Mouse (Mus musculus) embryonic facial prominence, embryonic 13.5 days (tissue): Measurements from ENCODE around the gene Zfp664. TPM values are rescaled to one million over a fixed set of nuclear protein-coding genes. Genes with fewer than 3 reads are reported as not detected.

Source experiments
- ATAC-seq: fragments of 200-750 bp; cut with Nextera tagmentation; 2 replicates; pipeline ENCODE4 v1.8.0; 2017; ENCODE audit warnings: low read depth; ENCODE audit not compliant: insufficient number of reproducible peaks, insufficient read depth, low FRiP score, low TSS enrichment
- H3K27ac ChIP-seq: fragments of 300-500 bp; sonication (generic); 2 replicates; pipeline ENCODE4 v1.5.1; 2015; ENCODE audit warnings: moderate library complexity, mild to moderate bottlenecking, inconsistent platforms
- H3K27me3 ChIP-seq: fragments of 300-500 bp; sonication (generic); 2 replicates; pipeline ENCODE4 v1.6.1; 2015; ENCODE audit warnings: mild to moderate bottlenecking, inconsistent platforms
- H3K36me3 ChIP-seq: fragments of 300-500 bp; sonication (generic); 2 replicates; pipeline ENCODE4 v1.6.1; 2015; ENCODE audit warnings: mild to moderate bottlenecking, inconsistent platforms
- H3K4me1 ChIP-seq: fragments of 300-500 bp; sonication (generic); 2 replicates; pipeline ENCODE4 v1.6.1; 2015; ENCODE audit warnings: inconsistent platforms
- H3K4me2 ChIP-seq: fragments of 300-500 bp; sonication (generic); 2 replicates; pipeline ENCODE4 v1.6.1; 2015; ENCODE audit warnings: moderate library complexity, mild to moderate bottlenecking, inconsistent platforms
- H3K4me3 ChIP-seq: fragments of 300-500 bp; sonication (generic); 2 replicates; pipeline ENCODE4 v1.5.1; 2015; ENCODE audit warnings: mild to moderate bottlenecking, inconsistent platforms
- H3K9ac ChIP-seq: fragments of 300-500 bp; sonication (generic); 2 replicates; pipeline ENCODE4 v1.6.1; 2015; ENCODE audit warnings: mild to moderate bottlenecking, inconsistent platforms
- H3K9me3 ChIP-seq: fragments of 300-500 bp; sonication (generic); 2 replicates; pipeline ENCODE4 v1.6.1; 2016; ENCODE audit warnings: inconsistent platforms
- WGBS: fragments of 180-500 bp; shearing (Covaris S2); methylation state at CpG from one replicate; pipeline ENCODE4 v1.1.7; 2015; ENCODE audit warnings: mixed read lengths; 5-methylcytosine and 5-hydroxymethylcytosine counted together
- polyA plus RNA-seq: library from polyadenylated mRNA; unstranded; fragments of >200 nt; fragmentation: Nextera tagmentation; extraction: Ambion mirVana; gene quantifications from 2 replicates; pipeline ENCODE4 v1.2.1, GENCODE M21; 2015

Gene Zfp664
- polyA plus RNA-seq, 1 experiment from 2014 or later, result 113 TPM

DNA sequence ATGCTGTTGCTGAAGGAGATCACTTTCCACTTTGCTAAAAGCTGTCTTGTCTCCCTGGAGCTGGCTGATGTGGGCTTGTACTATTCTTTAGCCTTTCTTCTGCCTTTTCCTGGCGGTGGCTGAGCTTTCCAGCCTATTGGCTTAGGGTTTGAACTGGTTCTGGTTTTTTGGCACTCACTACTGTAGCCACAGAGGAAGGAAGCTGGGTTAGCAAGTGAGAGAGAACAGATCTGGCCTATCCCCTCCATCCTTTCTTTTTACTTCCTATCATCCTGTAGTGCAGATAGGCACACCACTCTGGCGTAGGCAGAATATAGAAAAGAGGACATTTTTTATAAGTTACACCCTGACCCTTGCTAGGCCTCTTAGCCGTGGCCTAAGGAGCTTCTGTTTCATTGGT lies 10.6 kb downstream of the Zfp664 start:
- no peak overlapping the region for H3K27ac ChIP-seq

DNA sequence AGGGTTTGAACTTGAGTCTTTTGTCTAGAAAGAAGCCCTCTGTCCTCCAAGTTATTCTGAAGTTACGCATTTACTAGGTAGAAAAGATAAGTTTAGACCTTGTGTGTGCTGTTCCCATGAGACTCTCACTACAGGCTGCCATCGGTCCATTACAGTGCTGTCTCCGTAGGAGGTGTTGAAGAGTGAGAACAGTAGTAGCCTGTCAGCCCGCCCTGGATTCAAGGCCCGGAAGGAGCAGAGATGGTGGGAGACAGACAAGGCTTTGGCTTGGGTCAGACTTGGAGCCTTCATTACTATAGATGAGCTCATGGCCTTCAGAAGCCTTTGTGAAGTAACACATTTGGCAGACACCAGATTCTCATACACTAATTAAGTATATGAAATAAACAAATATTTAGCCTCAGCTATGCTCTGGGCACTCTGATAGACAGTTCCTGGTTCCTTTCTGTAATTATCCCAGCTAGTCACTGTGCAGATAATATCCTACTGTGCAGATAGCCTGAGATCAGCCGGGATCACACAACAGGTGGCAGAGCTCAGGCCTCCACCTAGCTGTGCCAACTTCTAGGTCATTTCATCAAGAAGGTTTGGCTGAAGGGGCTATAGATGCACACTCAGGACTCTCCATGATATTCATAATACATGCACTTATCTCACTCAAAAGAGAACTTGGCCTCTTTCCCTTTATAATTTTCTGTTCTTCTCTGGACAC lies 11.6 kb downstream of the Zfp664 start:
- Histone ChIP-seq H3K9me3 (no peaks in the 10 kb centered on the region), H3K27ac (no peak overlapping the region), H3K27me3 (no peaks in the 10 kb centered on the region), H3K4me2 (no peak overlapping the region), H3K36me3 (peaks cover 46% of the 10 kb centered on the region), H3K4me3 (no peak overlapping the region), H3K4me1 (peaks cover 17% of the 10 kb centered on the region), H3K9ac (no peak overlapping the region)
- no peak for ATAC-seq
- WGBS, result 91% methylated on average over 6 of the region's 6 CpGs

More for the DNA sequence above, 10.6 kb downstream of the Zfp664 start:
- Histone ChIP-seq H3K9me3 (no peaks in the 10 kb centered on the region), H3K9ac (no peak overlapping the region), H3K36me3 (peaks cover 40% of the 10 kb centered on the region), H3K4me2 (no peak overlapping the region), H3K4me3 (no peak overlapping the region), H3K4me1 (peaks cover 17% of the 10 kb centered on the region), H3K27me3 (no peaks in the 10 kb centered on the region)
- WGBS, result 85% methylated on average over 3 of the region's 3 CpGs
- no peak for ATAC-seq

DNA sequence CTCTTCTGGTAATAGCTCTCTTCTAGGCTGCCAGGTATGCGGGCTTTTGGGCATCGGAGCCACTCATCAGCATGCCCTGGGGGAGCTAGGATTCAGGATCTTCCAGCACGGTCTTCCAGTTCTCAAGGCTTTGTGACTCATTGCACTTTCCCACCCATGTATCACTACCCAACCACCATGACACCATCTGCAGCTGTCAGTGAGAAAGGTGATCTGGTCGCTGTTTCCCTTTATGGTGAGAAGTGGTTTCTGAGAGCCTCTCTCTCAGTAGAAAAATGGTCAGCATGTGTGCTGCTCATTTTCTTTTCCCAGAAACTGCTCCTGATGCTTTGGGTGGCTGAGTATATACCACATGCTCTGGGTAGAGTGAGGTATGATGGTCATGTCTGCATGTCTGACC lies 16.8 kb downstream of the Zfp664 start:
- no peak for ATAC-seq
- Histone ChIP-seq H3K36me3 (peaks cover 62% of the 10 kb centered on the region), H3K4me1 (peaks cover 12% of the 10 kb centered on the region; the same call in 1 of the 2 replicates), H3K9me3 (no peaks in the 10 kb centered on the region), H3K4me3 (no peak overlapping the region), H3K27ac (no peak overlapping the region), H3K27me3 (no peaks in the 10 kb centered on the region), H3K9ac (no peak overlapping the region), H3K4me2 (no peak overlapping the region)
- 73% methylated on average over 4 of the region's 4 CpGs for WGBS

DNA sequence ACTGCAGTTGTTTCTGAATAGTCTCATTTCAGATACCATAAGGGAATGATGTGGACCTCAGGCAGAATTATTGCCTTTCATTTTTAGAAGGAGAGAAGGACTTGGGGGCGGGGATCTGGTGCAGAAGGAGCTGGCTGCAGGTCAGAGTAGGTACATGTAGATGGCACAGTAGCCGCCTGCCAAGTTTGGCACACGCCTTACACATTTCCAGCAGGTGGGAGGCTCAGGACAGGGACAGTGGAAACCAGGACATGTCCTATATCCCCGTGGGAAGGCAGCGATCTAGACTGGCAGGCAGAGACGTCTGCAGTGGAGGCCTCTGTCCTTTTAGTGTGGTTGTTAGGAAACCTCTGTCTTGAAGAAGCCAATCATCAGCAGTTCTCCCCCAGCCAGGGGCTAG lies 17.3 kb downstream of the Zfp664 start:
- WGBS, result 81% methylated on average over 6 of the region's 6 CpGs
- H3K27me3 ChIP-seq, result no peaks in the 10 kb centered on the region
- no peak overlapping the region for H3K27ac ChIP-seq
- no peak overlapping the region for H3K4me3 ChIP-seq
- H3K4me2 ChIP-seq, result no peak overlapping the region
- no peak for ATAC-seq
- no peaks in the 10 kb centered on the region for H3K9me3 ChIP-seq
- H3K9ac ChIP-seq, result no peak overlapping the region
- peaks cover 65% of the 10 kb centered on the region for H3K36me3 ChIP-seq
- H3K4me1 ChIP-seq, result peaks cover 12% of the 10 kb centered on the region; the same call in 1 of the 2 replicates

DNA sequence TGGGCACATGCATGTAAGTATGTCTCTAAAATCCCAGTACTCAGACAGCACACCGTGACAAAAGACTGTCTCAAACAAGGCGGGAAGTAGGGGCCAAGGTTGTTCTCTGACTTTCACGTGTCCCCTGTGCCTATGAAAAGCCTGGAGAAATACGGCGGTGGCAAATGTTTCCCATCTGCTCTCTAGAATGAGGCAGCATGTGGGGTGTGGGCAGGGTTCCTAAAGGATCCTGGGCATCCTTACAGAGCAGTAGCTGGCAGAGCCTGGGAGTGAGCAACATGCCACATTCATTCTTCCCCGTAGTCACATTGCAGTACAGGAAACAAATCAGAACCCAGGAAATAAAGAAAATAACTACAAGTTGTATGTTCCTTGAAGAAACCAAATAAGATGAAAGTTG lies 21.4 kb downstream of the Zfp664 start:
- H3K27me3 ChIP-seq, result no peaks in the 10 kb centered on the region
- H3K9ac ChIP-seq, result no peak overlapping the region
- no peak for ATAC-seq
- H3K9me3 ChIP-seq, result no peaks in the 10 kb centered on the region
- H3K4me2 ChIP-seq, result no peak overlapping the region
- no peaks in the 10 kb centered on the region for H3K4me1 ChIP-seq
- H3K4me3 ChIP-seq, result no peak overlapping the region
- no peak overlapping the region for H3K27ac ChIP-seq
- 71% methylated on average over 6 of the region's 6 CpGs for WGBS
- peaks cover 84% of the 10 kb centered on the region for H3K36me3 ChIP-seq

DNA sequence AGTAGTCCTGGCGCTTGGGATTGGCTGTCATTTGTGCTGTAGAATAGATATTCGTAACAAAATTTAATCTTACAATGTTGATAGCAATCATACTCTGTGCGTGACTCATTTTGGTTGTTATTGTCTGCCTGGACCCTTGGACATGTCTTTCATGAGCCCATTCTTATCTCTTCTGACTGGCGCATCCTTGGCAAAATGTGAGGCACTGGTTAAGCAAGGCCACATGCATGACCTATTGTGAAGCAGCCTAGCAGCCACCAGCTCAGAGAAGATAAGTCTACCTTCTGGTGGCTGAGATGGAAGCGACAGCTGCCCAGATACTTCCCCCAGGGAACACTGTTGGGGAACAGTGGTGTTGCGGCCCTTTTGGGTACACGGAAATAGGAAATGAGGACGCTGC lies 26.2 kb downstream of the Zfp664 start:
- no peak overlapping the region for H3K9ac ChIP-seq
- no peaks in the 10 kb centered on the region for H3K9me3 ChIP-seq
- H3K4me3 ChIP-seq, result no peak overlapping the region
- no peak overlapping the region for H3K4me2 ChIP-seq
- WGBS, result 94% methylated on average over 8 of the region's 8 CpGs
- no peak for ATAC-seq
- H3K27ac ChIP-seq, result no peak overlapping the region
- no peaks in the 10 kb centered on the region for H3K27me3 ChIP-seq
- no peaks in the 10 kb centered on the region for H3K4me1 ChIP-seq
- H3K36me3 ChIP-seq, result peaks cover 56% of the 10 kb centered on the region

GRCm38 (mm10) chr5:124891921-124892370 lies 29.5 kb downstream of the Zfp664 start:
- Histone ChIP-seq H3K36me3 (peaks cover 25% of the 10 kb centered on the region), H3K4me2 (no peak overlapping the region), H3K27me3 (no peaks in the 10 kb centered on the region), H3K4me1 (peaks cover 9% of the 10 kb centered on the region), H3K27ac (no peak overlapping the region), H3K9me3 (no peaks in the 10 kb centered on the region), H3K4me3 (no peak overlapping the region), H3K9ac (no peak overlapping the region)
- 68% methylated on average over 3 of the region's 3 CpGs for WGBS
- no peak for ATAC-seq

DNA sequence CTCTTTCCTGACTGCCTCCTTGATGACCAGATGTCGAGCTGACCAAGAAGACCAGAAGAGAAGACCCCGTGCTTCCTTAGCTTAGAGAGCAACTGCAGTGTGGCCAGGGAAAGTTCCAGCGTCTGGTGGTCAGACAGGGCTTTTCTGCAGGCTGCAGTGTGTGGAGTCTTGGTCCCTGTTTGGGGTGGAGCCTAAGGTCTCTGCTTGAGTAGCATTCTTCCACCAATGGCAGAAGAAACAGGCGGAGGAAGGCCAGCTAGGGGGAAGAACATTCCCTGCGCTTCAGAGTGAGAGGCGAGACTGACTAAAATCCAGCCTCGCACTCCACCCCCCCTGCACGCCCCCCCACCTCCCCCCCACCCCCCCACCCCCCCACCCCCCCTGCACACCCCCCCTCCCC lies 33.6 kb downstream of the Zfp664 start:
- Histone ChIP-seq H3K9ac (no peak overlapping the region), H3K27ac (no peak overlapping the region), H3K4me2 (no peak overlapping the region), H3K27me3 (no peaks in the 10 kb centered on the region), H3K9me3 (no peaks in the 10 kb centered on the region), H3K4me1 (peaks cover 24% of the 10 kb centered on the region), H3K36me3 (no peaks in the 10 kb centered on the region), H3K4me3 (no peak overlapping the region)
- WGBS, result 43% methylated on average over 8 of the region's 8 CpGs
- ATAC-seq, result no peak

GRCm38 (mm10) chr5:124899945-124900631 lies 37.6 kb downstream of the Zfp664 start:
- H3K4me2 ChIP-seq, result peak overlapping the region; percentile 58
- peak overlapping the region; percentile 26 for H3K4me3 ChIP-seq
- peak overlapping the region; percentile 76 for H3K27ac ChIP-seq
- H3K36me3 ChIP-seq, result no peaks in the 10 kb centered on the region
- 21% methylated on average over 20 of the region's 20 CpGs for WGBS
- H3K27me3 ChIP-seq, result no peaks in the 10 kb centered on the region
- H3K9ac ChIP-seq, result no peak overlapping the region
- H3K4me1 ChIP-seq, result peaks cover 24% of the 10 kb centered on the region
- H3K9me3 ChIP-seq, result no peaks in the 10 kb centered on the region
- peak; percentile 39; the same call in 1 of the 2 replicates for ATAC-seq

DNA sequence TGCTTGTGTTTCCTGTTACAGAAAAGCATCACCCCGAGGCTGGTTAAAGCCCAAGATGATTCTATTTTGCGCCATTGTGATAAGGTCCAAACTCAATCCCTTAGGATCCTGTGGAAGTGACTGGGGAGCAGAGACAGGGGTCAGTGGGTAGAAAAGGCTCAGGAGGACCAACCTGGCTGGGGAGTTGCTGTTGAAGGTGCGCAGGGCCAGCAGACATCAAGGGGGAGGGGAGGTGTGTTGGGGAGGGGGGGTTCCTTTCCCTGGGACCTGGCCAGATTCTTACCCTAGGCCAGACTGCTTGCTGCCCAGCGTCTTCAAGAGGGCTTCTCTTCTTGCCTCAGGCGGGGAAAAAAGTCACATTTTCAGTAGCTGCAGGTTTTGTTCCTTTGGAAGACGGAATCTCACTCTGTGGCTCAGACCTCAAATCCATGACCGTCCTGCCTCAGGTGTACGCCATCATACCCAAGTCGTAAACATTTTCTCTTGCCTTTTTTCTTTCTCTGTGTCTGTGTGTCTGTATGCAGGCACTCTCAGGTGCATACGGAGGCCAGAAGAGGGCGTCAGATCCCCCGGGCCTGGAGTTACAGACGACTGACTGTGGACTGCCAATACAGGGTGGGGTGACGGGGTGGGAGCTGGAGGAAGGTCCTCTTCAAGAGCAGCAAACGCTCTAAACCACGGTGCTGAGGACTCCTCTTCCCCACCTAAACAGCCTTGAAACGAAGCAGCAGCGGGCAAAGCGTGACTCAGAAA lies 38.4 kb downstream of the Zfp664 start:
- Histone ChIP-seq H3K4me1 (peaks cover 22% of the 10 kb centered on the region), H3K4me3 (no peak overlapping the region), H3K27ac (peak overlapping the region; percentile 76; the same call in 1 of the 2 replicates), H3K36me3 (no peaks in the 10 kb centered on the region), H3K4me2 (no peak overlapping the region), H3K9me3 (no peaks in the 10 kb centered on the region), H3K9ac (no peak overlapping the region; the same call in 1 of the 2 replicates), H3K27me3 (no peaks in the 10 kb centered on the region)
- WGBS, result 63% methylated on average over 19 of the region's 19 CpGs
- ATAC-seq, result no peak

- H3K4me3 ChIP-seq, result no peak overlapping the region
- H3K4me2 ChIP-seq, result no peak overlapping the region
- peaks cover 18% of the 10 kb centered on the region for H3K4me1 ChIP-seq
- WGBS, result 93% methylated on average over 6 of the region's 6 CpGs
- no peak overlapping the region for H3K27ac ChIP-seq
- ATAC-seq, result no peak
- H3K36me3 ChIP-seq, result no peaks in the 10 kb centered on the region
- no peaks in the 10 kb centered on the region for H3K27me3 ChIP-seq
- H3K9me3 ChIP-seq, result no peaks in the 10 kb centered on the region
- no peak overlapping the region for H3K9ac ChIP-seq
Observed at GRCm38 (mm10) chr5:124901675-124902074, 39.2 kb downstream of the Zfp664 start.
